Mouse (Mus musculus) liver, adult 2 months (tissue): ENCODE measurements around the gene Ppp3cb.

Experiments used
- CTCF ChIP-seq: fragments of 200-500 bp; IDR thresholded peaks from 2 replicates; pipeline ENCODE4 v1.5.1; 2011; ENCODE audit warnings: low read depth, low read length, control low read depth
- POLR2A ChIP-seq: fragments of 200-500 bp; IDR thresholded peaks from 2 replicates; pipeline ENCODE4 v1.6.1; 2011; ENCODE audit warnings: low read length, control low read depth; ENCODE audit not compliant: insufficient read depth; ENCODE audit errors: extremely low read depth

DNA sequence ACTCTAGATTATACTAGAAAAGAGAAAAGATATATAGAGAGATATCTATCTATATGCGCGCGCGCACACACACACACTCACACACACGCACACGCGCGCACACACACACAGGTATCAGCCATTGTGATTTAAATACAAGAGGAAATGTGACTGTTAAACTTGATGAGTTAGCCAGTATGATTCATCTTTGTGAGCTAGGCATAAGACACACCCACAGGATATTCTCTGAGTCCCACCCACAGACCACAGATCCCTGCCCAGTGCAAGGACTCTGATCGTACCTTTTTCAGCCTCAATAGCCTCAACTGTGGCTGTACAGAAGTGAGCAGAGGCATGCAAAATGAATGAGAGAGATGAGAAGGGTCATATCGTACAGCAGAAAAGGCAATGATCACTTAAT, 43.4 kb downstream of the Ppp3cb start:
- TF ChIP-seq POLR2A (no peak), CTCF (no peak)
